Mouse (Mus musculus) forebrain, postnatal 0 days (tissue): ENCODE results near the gene Il13. TPM values are rescaled to one million over a fixed set of nuclear protein-coding genes. Genes with fewer than 3 reads are reported as not detected.

Source experiments
- ATAC-seq: fragments of 200-750 bp; cut with Nextera tagmentation; 2 replicates; pipeline ENCODE4 v1.8.0; 2017; ENCODE audit warnings: mild to moderate bottlenecking, moderate library complexity
- DNase-seq: peaks from one replicate; pipeline ENCODE4 v3.0.0-alpha.2; 2015
- H3K27ac ChIP-seq: fragments of 300-500 bp; sonication (generic); 2 replicates; pipeline ENCODE4 v1.5.1; 2014; ENCODE audit warnings: low read depth, mild to moderate bottlenecking, antibody characterized with exemption, low read length, moderate library complexity, mixed read lengths
- H3K27me3 ChIP-seq: fragments of 300-500 bp; sonication (generic); 2 replicates; pipeline ENCODE4 v1.6.1; 2014; ENCODE audit warnings: mild to moderate bottlenecking, low read length, mixed read lengths; ENCODE audit not compliant: insufficient read depth
- H3K36me3 ChIP-seq: fragments of 300-500 bp; sonication (generic); 2 replicates; pipeline ENCODE4 v1.6.1; 2014; ENCODE audit warnings: mild to moderate bottlenecking, moderate library complexity; ENCODE audit not compliant: insufficient read depth
- H3K4me1 ChIP-seq: fragments of 300-500 bp; sonication (generic); 2 replicates; pipeline ENCODE4 v1.6.1; 2014; ENCODE audit warnings: antibody characterized with exemption; ENCODE audit not compliant: insufficient read depth
- H3K4me2 ChIP-seq: fragments of 300-500 bp; sonication (generic); 2 replicates; pipeline ENCODE4 v1.6.1; 2014; ENCODE audit warnings: low read depth, mild to moderate bottlenecking, moderate library complexity
- H3K4me3 ChIP-seq: fragments of 300-500 bp; sonication (generic); 2 replicates; pipeline ENCODE4 v1.5.1; 2014; ENCODE audit warnings: low read depth, low read length, mixed read lengths
- H3K9ac ChIP-seq: fragments of 300-500 bp; sonication (generic); 2 replicates; pipeline ENCODE4 v1.6.1; 2014; ENCODE audit warnings: mild to moderate bottlenecking
- H3K9me3 ChIP-seq: fragments of 300-500 bp; sonication (generic); 2 replicates; pipeline ENCODE4 v1.6.1; 2016; ENCODE audit warnings: low read length
- CTCF ChIP-seq: sonication (generic); IDR thresholded peaks from 2 replicates; pipeline ENCODE4 v1.5.1; 2016; ENCODE audit warnings: antibody characterized with exemption, control low read depth, low read depth
- WGBS: fragments of 180-500 bp; shearing (Covaris S2); extraction: QIAGEN DNeasy Blood & Tissue Kit; methylation state at CpG from one replicate; pipeline ENCODE4 v1.1.7; 2014; 5-methylcytosine and 5-hydroxymethylcytosine counted together
- polyA plus RNA-seq: library from polyadenylated mRNA; unstranded; fragments of >200 nt; fragmentation: Nextera tagmentation; extraction: Ambion mirVana; gene quantifications from 2 replicates; pipeline ENCODE4 v1.2.1, GENCODE M21; 2015
- total RNA-seq: library from RNA; depleted of rRNA; stranded (reverse); fragments of >200 nt; gene quantifications from 2 replicates; pipeline ENCODE4 v1.2.3, GENCODE M21; 2014

Gene Il13
- total and polyA plus RNA-seq, 2 experiments from 2014 or later = not detected

DNA sequence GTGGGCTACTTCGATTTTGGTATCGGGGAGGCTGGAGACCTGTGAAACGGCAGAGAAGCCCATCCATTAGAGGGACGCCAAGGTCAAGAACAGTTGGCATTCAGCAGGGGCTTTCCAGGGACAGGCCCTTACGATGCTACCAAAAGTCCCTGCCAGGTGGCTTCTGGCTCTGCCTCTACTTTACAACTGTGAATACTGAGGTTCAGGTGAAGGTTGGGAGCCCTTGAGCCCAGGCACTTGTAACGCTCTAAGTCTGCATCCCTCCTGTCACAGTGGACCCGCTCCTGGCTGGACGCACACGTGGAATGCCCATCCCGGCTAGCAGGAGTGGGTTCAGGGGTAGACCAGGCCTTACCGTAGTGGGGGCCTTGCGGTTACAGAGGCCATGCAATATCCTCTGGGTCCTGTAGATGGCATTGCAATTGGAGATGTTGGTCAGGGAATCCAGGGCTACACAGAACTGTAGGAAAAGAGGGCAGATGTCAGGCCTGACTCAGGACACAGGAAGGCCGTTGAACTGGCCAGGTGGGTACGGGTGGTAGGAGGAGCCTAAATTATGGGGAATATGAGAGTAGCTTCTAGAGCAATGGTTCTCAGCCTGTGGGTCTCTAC is 2.3 kb downstream of the Il13 start:
- WGBS = 71% methylated on average over 14 of the region's 14 CpGs
- Histone ChIP-seq H3K4me1 (no peaks in the 10 kb centered on the region), H3K4me2 (no peak overlapping the region), H3K4me3 (no peak overlapping the region), H3K27ac (no peak overlapping the region), H3K36me3 (no peaks in the 10 kb centered on the region), H3K9ac (no peak overlapping the region), H3K27me3 (no peaks in the 10 kb centered on the region; the same call in none of the 2 replicates), H3K9me3 (no peaks in the 10 kb centered on the region)
- DNase-seq (no peak), ATAC-seq (no peak)
- peak; percentile 54 for TF ChIP-seq CTCF

DNA sequence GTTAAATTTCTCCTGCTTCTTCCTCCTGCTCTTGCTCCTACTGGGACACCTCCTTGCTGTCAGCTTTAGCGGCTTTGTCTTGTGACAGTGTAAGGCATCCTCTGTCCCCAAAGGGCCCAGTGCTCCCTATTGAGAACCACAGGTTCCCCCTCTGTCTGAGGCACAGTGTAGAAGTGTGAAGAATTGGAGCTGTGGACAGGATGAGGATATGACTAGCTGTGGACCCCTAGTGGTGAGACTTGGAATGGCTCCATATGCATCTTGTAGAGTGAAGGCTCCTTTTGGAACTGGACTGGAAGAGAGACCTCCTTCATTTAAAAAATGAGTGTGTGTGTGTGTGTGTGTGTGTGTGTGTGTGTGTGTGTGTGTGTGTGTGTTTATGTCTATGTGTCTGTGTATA is 6.6 kb downstream of the Il13 start:
- no peak overlapping the region for H3K4me2 ChIP-seq
- H3K9me3 ChIP-seq = no peaks in the 10 kb centered on the region
- H3K9ac ChIP-seq = no peak overlapping the region
- DNase-seq (peak; percentile 84), ATAC-seq (peak; percentile 83)
- 18% methylated on average over 1 of the region's 1 CpGs for WGBS
- H3K4me1 ChIP-seq = no peaks in the 10 kb centered on the region
- H3K4me3 ChIP-seq = no peak overlapping the region
- H3K27me3 ChIP-seq = no peaks in the 10 kb centered on the region
- peak; percentile 89 for TF ChIP-seq CTCF
- no peak overlapping the region for H3K27ac ChIP-seq
- no peaks in the 10 kb centered on the region for H3K36me3 ChIP-seq

DNA sequence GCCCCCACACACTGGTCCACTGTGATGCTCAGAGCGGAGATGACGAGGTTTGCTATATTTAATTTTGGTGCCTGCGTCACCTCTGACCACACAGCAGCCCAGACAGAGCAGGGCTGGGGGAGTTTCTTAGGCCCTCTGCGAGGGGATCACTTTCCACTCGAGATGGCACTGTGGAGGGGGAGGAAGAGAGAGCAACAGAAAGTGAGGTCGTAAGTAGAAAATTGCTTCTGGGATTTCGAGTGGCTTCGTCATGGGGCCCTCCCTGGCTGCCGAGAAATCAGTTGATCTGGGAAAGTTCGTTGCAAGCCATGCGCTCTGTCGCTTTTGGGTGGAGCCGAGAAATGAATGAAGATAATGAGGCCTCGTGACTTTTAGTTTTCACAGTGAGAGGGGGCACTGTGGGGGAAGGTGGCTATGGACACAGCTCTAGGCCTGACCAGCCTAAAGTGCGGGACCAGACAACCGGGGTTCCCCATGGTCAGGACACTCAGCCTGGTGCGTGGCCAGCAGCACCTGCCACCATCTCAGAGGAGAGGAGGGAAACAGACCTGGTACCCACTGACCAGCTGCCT is 7.6 kb downstream of the Il13 start:
- Histone ChIP-seq H3K36me3 (no peaks in the 10 kb centered on the region), H3K4me1 (no peaks in the 10 kb centered on the region), H3K9ac (no peak overlapping the region), H3K4me3 (no peak overlapping the region), H3K9me3 (no peaks in the 10 kb centered on the region), H3K27me3 (no peaks in the 10 kb centered on the region), H3K27ac (no peak overlapping the region), H3K4me2 (no peak overlapping the region)
- no peak for DNase-seq
- ATAC-seq = no peak
- no peak for TF ChIP-seq CTCF
- WGBS = 72% methylated on average over 17 of the region's 17 CpGs

DNA sequence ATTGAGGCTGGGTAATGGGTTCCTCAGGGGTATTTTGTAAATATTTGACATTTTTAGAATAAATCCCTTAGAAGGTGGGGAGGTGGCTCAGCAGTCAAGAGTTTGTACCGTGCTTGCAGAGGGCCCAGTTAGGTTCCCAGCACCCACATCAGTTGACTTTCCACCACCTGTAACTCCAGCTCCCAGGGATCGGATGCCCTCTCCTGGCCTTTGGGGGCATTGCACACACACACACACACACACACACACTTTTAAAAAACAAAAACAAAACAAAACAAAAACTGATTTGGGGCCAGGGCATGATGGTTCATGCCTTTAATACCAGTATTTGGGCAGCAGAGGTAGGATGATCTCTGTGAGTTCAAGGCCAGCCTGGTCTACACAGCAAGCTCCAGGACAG is 10.4 kb downstream of the Il13 start:
- TF ChIP-seq CTCF = no peak
- no peak overlapping the region for H3K4me2 ChIP-seq
- H3K9me3 ChIP-seq = no peaks in the 10 kb centered on the region
- no peak overlapping the region for H3K4me3 ChIP-seq
- H3K27ac ChIP-seq = no peak overlapping the region
- no peaks in the 10 kb centered on the region for H3K36me3 ChIP-seq
- no peaks in the 10 kb centered on the region for H3K27me3 ChIP-seq
- no peak overlapping the region for H3K9ac ChIP-seq
- no peak for DNase-seq
- H3K4me1 ChIP-seq = no peaks in the 10 kb centered on the region
- 99% methylated on average over 2 of the region's 2 CpGs for WGBS
- no peak for ATAC-seq

DNA sequence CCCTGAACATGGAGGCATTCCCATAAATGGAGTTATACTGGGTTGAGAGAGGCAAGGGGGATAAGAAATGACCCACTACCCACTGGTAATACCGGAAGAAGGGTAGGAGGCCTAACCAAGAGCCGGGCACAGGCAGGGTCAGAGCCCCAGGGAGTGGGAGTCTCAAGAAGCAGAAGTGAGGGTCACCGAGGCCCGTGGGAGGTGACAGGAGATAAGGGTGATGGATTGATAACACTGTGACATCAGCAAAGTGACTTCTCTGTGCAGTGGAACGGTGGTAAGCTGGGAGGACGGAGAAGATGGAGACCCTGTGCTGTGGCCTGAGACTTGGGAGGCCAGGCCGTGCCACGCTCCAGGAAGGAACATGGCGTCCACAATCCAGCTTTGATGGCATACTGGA is 10.9 kb downstream of the Il13 start:
- no peak overlapping the region for H3K4me3 ChIP-seq
- no peak overlapping the region for H3K9ac ChIP-seq
- H3K4me1 ChIP-seq = no peaks in the 10 kb centered on the region
- WGBS = 94% methylated on average over 9 of the region's 9 CpGs
- H3K27ac ChIP-seq = no peak overlapping the region
- no peaks in the 10 kb centered on the region for H3K27me3 ChIP-seq
- no peaks in the 10 kb centered on the region for H3K36me3 ChIP-seq
- DNase-seq (no peak), ATAC-seq (no peak)
- no peak overlapping the region for H3K4me2 ChIP-seq
- TF ChIP-seq CTCF = no peak
- H3K9me3 ChIP-seq = no peaks in the 10 kb centered on the region

DNA sequence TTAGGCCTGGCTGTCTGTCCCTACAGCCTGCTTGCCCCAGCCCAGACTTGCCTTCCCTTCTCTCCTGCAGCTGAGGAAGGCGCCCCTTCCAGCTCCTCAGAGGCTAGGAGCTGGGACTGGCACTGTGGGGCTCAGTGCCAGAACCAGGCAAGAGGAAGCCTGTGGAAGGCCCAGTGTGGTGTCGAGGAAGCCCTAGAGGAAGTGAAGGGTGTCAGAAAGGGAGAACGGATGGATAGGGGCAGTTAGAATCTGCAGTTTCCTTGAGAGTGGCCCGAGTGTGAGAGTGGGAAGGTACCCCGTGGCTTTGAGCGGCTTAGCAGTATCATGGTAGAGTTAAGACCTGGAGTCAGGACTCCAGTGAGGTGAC is 12.1 kb downstream of the Il13 start:
- 83% methylated on average over 6 of the region's 6 CpGs for WGBS
- no peaks in the 10 kb centered on the region for H3K27me3 ChIP-seq
- no peaks in the 10 kb centered on the region for H3K36me3 ChIP-seq
- H3K9ac ChIP-seq = no peak overlapping the region
- no peak for TF ChIP-seq CTCF
- no peak overlapping the region for H3K4me2 ChIP-seq
- DNase-seq = no peak
- no peak overlapping the region for H3K4me3 ChIP-seq
- H3K4me1 ChIP-seq = no peaks in the 10 kb centered on the region
- H3K9me3 ChIP-seq = no peaks in the 10 kb centered on the region
- ATAC-seq = no peak
- H3K27ac ChIP-seq = no peak overlapping the region

DNA sequence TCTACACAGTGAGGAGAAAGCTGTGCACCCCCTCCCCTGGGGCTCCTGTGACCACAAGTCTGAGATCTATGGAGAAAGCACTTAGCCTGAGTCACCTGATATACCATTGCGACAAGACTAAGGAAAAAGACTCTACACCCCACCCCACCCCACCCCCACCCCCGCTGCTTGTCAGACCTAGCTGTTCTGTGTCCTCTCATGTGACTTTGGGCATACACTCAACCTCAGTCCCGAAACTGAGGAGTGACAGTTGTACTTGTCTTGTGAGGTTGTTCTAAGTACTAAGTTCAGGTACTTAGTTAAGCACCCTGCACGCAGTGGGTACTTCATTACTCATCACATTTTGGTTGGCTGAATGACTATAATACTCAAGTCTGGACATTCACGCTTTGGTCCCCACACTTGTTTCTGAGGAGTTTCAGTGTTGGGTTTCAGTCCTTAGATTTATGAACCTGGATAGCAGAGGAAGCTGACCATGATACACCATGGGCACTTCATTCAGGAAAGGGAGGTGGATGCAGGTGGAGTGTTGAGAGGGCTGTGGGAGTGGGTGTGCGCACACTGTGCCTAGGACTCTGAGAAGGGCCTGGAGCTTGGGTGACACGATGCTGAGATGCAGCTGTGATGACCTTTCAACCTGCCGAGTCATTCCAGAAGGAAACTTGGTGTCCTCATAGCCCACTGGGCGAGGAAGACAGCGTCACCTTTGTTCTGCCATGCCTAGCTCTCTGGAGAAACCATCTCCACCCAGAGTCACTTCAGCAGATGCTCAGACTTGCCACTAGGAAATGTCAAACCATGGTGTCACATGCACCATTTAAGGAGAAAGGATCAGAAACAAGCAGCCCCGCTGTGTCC is 12.7 kb downstream of the Il13 start:
- H3K4me2 ChIP-seq = no peak overlapping the region
- no peaks in the 10 kb centered on the region for H3K4me1 ChIP-seq
- no peaks in the 10 kb centered on the region for H3K9me3 ChIP-seq
- no peak overlapping the region for H3K27ac ChIP-seq
- no peak overlapping the region for H3K4me3 ChIP-seq
- no peak for DNase-seq
- H3K36me3 ChIP-seq = no peaks in the 10 kb centered on the region
- no peak for ATAC-seq
- TF ChIP-seq CTCF = no peak
- no peaks in the 10 kb centered on the region for H3K27me3 ChIP-seq
- no peak overlapping the region for H3K9ac ChIP-seq
- 92% methylated on average over 11 of the region's 11 CpGs for WGBS
